Mouse (Mus musculus) embryonic facial prominence, embryonic 15.5 days (tissue): ENCODE results near the gene Slc22a20. TPM values are rescaled to one million over a fixed set of nuclear protein-coding genes. Genes with fewer than 3 reads are reported as not detected.

Experiments used
- ATAC-seq: fragments of 200-750 bp; cut with Nextera tagmentation; 2 replicates; pipeline ENCODE4 v1.8.0; 2017; ENCODE audit warnings: low read depth, moderate TSS enrichment; ENCODE audit not compliant: insufficient number of reproducible peaks, low FRiP score, low TSS enrichment
- H3K27ac ChIP-seq: fragments of 300-500 bp; sonication (generic); replicated peaks from 2 replicates; pipeline ENCODE4 v1.5.1; 2015; ENCODE audit warnings: mild to moderate bottlenecking, inconsistent platforms
- H3K27me3 ChIP-seq: fragments of 300-500 bp; sonication (generic); 2 replicates; pipeline ENCODE4 v1.6.1; 2015; ENCODE audit warnings: inconsistent platforms
- H3K36me3 ChIP-seq: fragments of 300-500 bp; sonication (generic); 2 replicates; pipeline ENCODE4 v1.6.1; 2015; ENCODE audit warnings: mild to moderate bottlenecking, inconsistent platforms
- H3K4me1 ChIP-seq: fragments of 300-500 bp; sonication (generic); 2 replicates; pipeline ENCODE4 v1.6.1; 2015; ENCODE audit warnings: inconsistent platforms
- H3K4me2 ChIP-seq: fragments of 300-500 bp; sonication (generic); replicated peaks from 2 replicates; pipeline ENCODE4 v1.6.1; 2015; ENCODE audit warnings: mild to moderate bottlenecking, inconsistent platforms
- H3K4me3 ChIP-seq: fragments of 300-500 bp; sonication (generic); replicated peaks from 2 replicates; pipeline ENCODE4 v1.5.1; 2015; ENCODE audit warnings: mild to moderate bottlenecking, inconsistent platforms
- H3K9ac ChIP-seq: fragments of 300-500 bp; sonication (generic); 2 replicates; pipeline ENCODE4 v1.6.1; 2015; ENCODE audit warnings: inconsistent platforms
- H3K9me3 ChIP-seq: fragments of 300-500 bp; sonication (generic); replicated peaks from 2 replicates; pipeline ENCODE4 v1.6.1; 2016; ENCODE audit warnings: inconsistent platforms
- WGBS: fragments of 180-500 bp; shearing (Covaris S2); methylation state at CpG from one replicate; pipeline ENCODE4 v1.1.7; 2015; 5-methylcytosine and 5-hydroxymethylcytosine counted together
- polyA plus RNA-seq: library from polyadenylated mRNA; unstranded; fragments of >200 nt; fragmentation: Nextera tagmentation; extraction: Ambion mirVana; gene quantifications from 2 replicates; pipeline ENCODE4 v1.2.1, GENCODE M21; 2015

Gene Slc22a20
- polyA plus RNA-seq, 1 experiment from 2014 or later, result not detected

- WGBS, result 79% methylated on average over 2 of the region's 2 CpGs
- Histone ChIP-seq H3K9ac (no peak overlapping the region; the same call in 1 of the 2 replicates), H3K4me1 (peaks cover 27% of the 10 kb centered on the region), H3K4me2 (peak overlapping the region; percentile 86), H3K36me3 (no peaks in the 10 kb centered on the region), H3K9me3 (no peaks in the 10 kb centered on the region), H3K27me3 (no peaks in the 10 kb centered on the region), H3K27ac (peak overlapping the region; percentile 68; the same call in 1 of the 2 replicates), H3K4me3 (peak overlapping the region; percentile 69)
- no peak for ATAC-seq
Measured at GRCm38 (mm10) chr19:5964804-5965203, 21.1 kb downstream of the Slc22a20 start.

- peak within 1 kb of the TSS; percentile 75 for H3K9ac ChIP-seq
- H3K4me2 ChIP-seq, result peak within 1 kb of the TSS; percentile 86
- under 1% methylated on average over 50 of the region's 50 CpGs for WGBS
- H3K27ac ChIP-seq, result peak within 1 kb of the TSS; percentile 68
- peak within 1 kb of the TSS; percentile 69 for H3K4me3 ChIP-seq
- ATAC-seq, result peak; percentile 92
- H3K4me1 ChIP-seq, result peaks cover 27% of the 10 kb centered on the region
- H3K9me3 ChIP-seq, result no peaks in the 10 kb centered on the region
- H3K27me3 ChIP-seq, result no peaks in the 10 kb centered on the region
- H3K36me3 ChIP-seq, result no peaks in the 10 kb centered on the region; the same call in 1 of the 2 replicates
Measured at GRCm38 (mm10) chr19:5963883-5964562, 21.9 kb downstream of the Slc22a20 start, which contains the start of gene Pola2. Gene Pola2, minus strand, starts transcription at chr19:5964202.

DNA sequence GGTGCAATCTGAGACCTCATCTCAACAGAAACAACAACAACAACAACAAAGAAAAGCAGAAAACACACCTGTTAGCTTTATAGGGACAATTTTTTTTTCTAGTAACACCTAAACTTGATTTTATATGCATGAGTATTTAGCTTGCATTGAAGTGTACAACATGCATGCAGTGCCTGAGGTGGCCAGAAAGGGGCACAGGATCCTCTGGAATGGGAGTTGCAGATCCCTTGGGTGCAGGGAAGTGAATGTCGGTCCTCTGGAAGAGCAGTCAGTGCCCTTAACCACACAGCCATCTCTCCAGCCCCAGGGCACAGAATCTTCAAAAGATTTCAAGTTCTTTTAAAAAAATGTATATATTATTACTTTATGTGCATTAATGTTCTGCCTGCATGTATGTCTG is 23.3 kb downstream of the Slc22a20 start:
- no peak for ATAC-seq
- WGBS, result 13% methylated on average over 1 of the region's 1 CpGs
- H3K9ac ChIP-seq, result peak overlapping the region; percentile 26; the same call in 1 of the 2 replicates
- H3K4me1 ChIP-seq, result peaks cover 27% of the 10 kb centered on the region
- H3K36me3 ChIP-seq, result peaks cover 12% of the 10 kb centered on the region; the same call in 1 of the 2 replicates
- peak overlapping the region; percentile 69 for H3K4me3 ChIP-seq
- peak overlapping the region; percentile 86 for H3K4me2 ChIP-seq
- no peak overlapping the region for H3K27ac ChIP-seq
- no peaks in the 10 kb centered on the region for H3K9me3 ChIP-seq
- no peaks in the 10 kb centered on the region for H3K27me3 ChIP-seq

GRCm38 (mm10) chr19:5957371-5957770 is 28.6 kb downstream of the Slc22a20 start:
- H3K4me2 ChIP-seq, result no peak overlapping the region
- WGBS, result 87% methylated on average over 5 of the region's 5 CpGs
- H3K36me3 ChIP-seq, result peaks cover 27% of the 10 kb centered on the region
- H3K9me3 ChIP-seq, result no peaks in the 10 kb centered on the region
- H3K4me3 ChIP-seq, result no peak overlapping the region
- ATAC-seq, result no peak
- H3K9ac ChIP-seq, result no peak overlapping the region
- H3K27me3 ChIP-seq, result no peaks in the 10 kb centered on the region
- H3K4me1 ChIP-seq, result peaks cover 28% of the 10 kb centered on the region
- H3K27ac ChIP-seq, result no peak overlapping the region

GRCm38 (mm10) chr19:5956685-5957084 is 29.3 kb downstream of the Slc22a20 start:
- peak overlapping the region; percentile 72; the same call in 1 of the 2 replicates for H3K27ac ChIP-seq
- ATAC-seq, result peak; percentile 75; the same call in 1 of the 2 replicates
- no peak overlapping the region for H3K9ac ChIP-seq
- WGBS, result 18% methylated on average over 3 of the region's 3 CpGs
- no peaks in the 10 kb centered on the region for H3K9me3 ChIP-seq
- H3K36me3 ChIP-seq, result peaks cover 33% of the 10 kb centered on the region
- peaks cover 33% of the 10 kb centered on the region for H3K4me1 ChIP-seq
- H3K4me2 ChIP-seq, result 0 out of 2 replicates have a peak overlapping the region, but pooled peaks have one; percentile 22
- H3K27me3 ChIP-seq, result no peaks in the 10 kb centered on the region
- no peak overlapping the region for H3K4me3 ChIP-seq

DNA sequence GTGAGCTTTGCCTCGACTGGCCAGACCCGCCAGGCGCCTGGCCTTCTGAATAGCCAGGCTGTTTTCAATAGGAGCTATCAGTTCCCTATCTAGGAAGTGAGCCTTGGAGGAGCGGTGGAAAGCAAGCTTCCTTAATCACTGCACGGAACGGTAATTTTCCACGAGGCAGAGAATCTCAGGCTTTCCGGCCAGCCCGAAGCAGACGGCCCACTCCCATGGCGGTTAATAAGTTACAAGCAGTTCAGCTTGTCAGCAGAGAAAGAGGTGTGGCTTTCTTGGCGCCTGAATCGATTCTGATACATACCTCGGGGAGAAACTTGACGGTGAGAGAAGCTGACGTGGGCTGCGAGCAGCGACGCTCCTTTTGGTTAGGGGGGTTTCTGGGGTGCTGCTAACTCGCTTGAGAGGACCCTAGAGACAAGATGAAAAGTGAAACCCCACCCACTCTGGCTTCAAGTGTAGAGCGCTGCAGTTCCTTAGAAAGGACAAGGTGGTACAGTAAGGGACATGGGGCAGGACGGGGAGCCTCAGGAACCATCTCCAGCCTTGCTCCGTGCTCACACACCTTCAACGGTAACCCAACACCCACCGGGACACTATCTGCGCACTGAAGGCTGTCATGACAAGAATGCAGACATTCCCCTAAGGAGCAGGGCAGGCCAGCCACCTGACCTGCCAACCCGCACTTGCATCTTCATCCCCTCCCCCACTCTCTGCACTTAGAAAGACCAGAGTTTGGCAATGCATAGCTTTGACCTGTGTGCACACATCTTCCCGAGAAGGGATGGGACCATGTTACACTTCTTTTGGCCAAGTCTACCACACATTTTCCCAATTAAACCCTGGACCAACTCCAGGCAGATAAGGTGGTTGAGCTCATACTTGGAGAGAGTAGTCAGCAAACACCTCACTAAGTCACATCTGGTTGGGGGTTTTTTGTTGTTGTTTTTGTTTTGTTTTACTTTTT is 30.0 kb downstream of the Slc22a20 start:
- Histone ChIP-seq H3K9ac (no peak overlapping the region), H3K27ac (peak overlapping the region; percentile 72), H3K36me3 (peaks cover 38% of the 10 kb centered on the region), H3K4me1 (peaks cover 34% of the 10 kb centered on the region), H3K4me3 (no peak overlapping the region), H3K4me2 (peak overlapping the region; percentile 22; the same call in 1 of the 2 replicates), H3K9me3 (no peaks in the 10 kb centered on the region), H3K27me3 (no peaks in the 10 kb centered on the region)
- ATAC-seq, result 0 out of 2 replicates have a peak, but pooled peaks have one; percentile 21
- WGBS, result 56% methylated on average over 28 of the region's 28 CpGs

DNA sequence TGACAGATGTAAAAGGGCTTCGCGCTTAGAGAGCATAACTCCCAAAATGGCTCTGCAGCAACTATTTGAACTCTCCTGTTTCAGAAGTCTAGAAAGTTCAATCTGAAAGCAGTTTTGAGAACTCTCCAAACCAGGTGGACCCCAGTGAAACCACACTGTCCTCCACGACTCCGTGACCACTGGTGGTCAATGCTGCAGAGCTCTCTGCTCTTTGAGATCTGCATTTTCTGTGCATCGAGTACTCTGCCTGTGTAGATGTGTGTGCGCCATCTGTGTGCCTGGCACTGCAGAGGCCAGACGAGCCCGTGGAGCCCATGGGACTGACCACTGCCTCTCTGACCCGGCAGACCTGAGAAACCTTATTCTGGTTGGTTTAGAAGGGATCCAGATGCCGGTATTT is 31.0 kb downstream of the Slc22a20 start:
- H3K36me3 ChIP-seq, result peaks cover 48% of the 10 kb centered on the region
- H3K4me1 ChIP-seq, result peaks cover 34% of the 10 kb centered on the region
- no peak for ATAC-seq
- H3K27me3 ChIP-seq, result no peaks in the 10 kb centered on the region
- no peak overlapping the region for H3K4me3 ChIP-seq
- H3K9ac ChIP-seq, result no peak overlapping the region
- no peak overlapping the region for H3K27ac ChIP-seq
- 90% methylated on average over 10 of the region's 10 CpGs for WGBS
- no peaks in the 10 kb centered on the region for H3K9me3 ChIP-seq
- no peak overlapping the region for H3K4me2 ChIP-seq

DNA sequence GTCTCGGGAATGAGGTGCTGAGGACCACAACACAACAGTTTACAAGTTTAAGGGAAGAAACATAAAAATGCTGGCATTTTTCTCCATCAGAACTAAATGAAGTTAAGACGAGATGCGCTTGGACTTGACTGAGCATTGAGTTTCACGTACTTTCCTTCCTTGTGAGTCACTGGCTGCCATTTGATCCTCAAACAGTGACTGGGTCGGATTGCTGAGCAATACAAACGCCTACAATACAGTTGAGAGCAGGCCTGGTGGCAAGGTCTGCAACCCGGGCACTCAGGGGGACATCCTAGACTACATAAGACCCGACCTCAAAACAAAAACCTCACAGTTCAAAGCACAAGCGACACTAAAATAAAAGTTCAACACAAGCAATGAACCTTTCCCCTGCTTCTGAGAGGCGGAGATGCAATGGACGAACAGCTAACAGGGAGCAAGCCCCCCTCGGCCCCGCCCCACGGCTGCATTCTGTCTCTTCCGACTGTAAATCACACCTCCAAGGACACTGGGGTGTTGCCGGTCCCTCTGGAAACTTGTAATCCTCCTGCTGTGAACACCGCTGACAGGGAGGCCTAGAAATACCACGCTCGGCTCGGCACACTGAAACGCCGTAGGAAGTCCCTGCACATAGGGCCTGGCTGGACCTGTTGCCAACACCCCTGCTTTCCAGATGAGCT is 31.8 kb downstream of the Slc22a20 start:
- Histone ChIP-seq H3K27me3 (no peaks in the 10 kb centered on the region), H3K9ac (no peak overlapping the region), H3K9me3 (no peaks in the 10 kb centered on the region), H3K4me2 (no peak overlapping the region), H3K36me3 (peaks cover 55% of the 10 kb centered on the region), H3K4me1 (peaks cover 34% of the 10 kb centered on the region), H3K4me3 (no peak overlapping the region), H3K27ac (0 out of 2 replicates have a peak overlapping the region, but pooled peaks have one; percentile 39)
- ATAC-seq, result no peak
- 76% methylated on average over 22 of the region's 22 CpGs for whole genome bisulfite sequencing

DNA sequence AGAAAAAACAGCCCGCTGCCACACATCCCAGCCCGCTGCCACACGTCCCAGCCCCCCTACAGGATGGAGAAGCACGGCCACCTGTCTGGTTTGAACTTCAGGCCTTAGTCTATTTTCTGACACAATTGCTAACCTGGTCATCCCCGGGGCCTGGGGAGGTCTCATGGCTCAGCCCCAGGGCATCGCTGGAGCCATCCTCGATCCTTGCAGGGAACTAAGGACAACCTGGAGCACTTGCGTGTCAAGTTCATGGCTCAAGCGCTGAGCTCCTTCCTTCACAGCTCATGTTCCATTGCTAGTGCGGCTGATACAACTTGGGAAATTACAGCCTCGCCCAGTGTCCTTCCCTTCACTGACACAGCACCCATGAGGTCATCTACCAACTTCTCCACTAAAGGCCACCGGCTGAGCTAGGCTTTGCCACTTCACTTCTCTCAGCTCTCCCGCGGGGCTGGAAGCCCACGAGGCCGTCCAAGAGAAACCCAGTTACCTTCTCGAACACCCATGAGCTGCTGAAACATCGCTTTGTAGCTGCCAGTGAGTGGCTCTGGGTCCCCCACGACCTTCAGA is 32.7 kb downstream of the Slc22a20 start:
- 87% methylated on average over 19 of the region's 19 CpGs for WGBS
- no peak for ATAC-seq

DNA sequence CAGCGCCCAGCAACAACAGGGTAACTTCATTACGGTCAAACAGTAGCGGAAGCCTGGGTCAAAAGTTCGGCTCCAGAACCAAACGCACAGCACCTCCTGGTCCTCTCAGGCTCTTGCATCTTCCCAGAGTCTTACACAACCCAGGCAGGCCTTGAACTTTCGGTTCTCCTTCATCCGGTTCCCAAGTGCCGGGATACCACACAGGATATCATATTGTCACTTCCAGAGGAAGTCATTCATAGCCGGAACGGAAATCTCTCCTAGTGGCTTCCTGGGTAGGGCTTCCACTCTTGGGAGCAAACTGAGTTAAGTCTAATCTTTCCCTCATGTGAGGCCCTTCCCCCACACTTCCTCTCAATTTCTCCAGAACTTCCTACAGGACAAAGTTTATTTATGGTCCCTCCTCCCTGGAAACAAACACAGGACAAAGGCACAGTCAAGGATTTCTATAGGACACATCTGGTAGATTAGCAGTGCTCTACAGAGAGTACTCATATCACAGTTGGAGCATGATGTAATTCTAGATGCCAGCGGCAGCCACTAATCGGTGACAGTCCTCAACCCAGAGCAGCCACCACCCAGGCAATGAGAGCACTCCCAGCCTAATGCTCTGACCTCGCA is 33.8 kb downstream of the Slc22a20 start:
- 52% methylated on average over 13 of the region's 13 CpGs for WGBS
- Histone ChIP-seq H3K4me1 (peaks cover 34% of the 10 kb centered on the region), H3K9ac (peak overlapping the region; percentile 12; the same call in 1 of the 2 replicates), H3K4me3 (no peak overlapping the region), H3K36me3 (peaks cover 58% of the 10 kb centered on the region), H3K27ac (peak overlapping the region; percentile 84), H3K4me2 (no peak overlapping the region), H3K27me3 (no peaks in the 10 kb centered on the region), H3K9me3 (no peaks in the 10 kb centered on the region)
- ATAC-seq, result peak; percentile 25; the same call in 1 of the 2 replicates

More for the DNA sequence above, 32.7 kb downstream of the Slc22a20 start:
- 0 out of 2 replicates have a peak overlapping the region, but pooled peaks have one; percentile 84 for H3K27ac ChIP-seq
- H3K36me3 ChIP-seq, result peaks cover 56% of the 10 kb centered on the region
- no peak overlapping the region for H3K9ac ChIP-seq
- H3K4me1 ChIP-seq, result peaks cover 34% of the 10 kb centered on the region
- H3K27me3 ChIP-seq, result no peaks in the 10 kb centered on the region
- H3K9me3 ChIP-seq, result no peaks in the 10 kb centered on the region
- no peak overlapping the region for H3K4me3 ChIP-seq
- no peak overlapping the region for H3K4me2 ChIP-seq
